Mouse (Mus musculus): ENCODE data around the gene Mdm1. TPM values are rescaled to one million over a fixed set of nuclear protein-coding genes. Genes with fewer than 3 reads are reported as not detected.

Gene Mdm1
- 10.8 TPM for total RNA-seq (2023)

GRCm38 (mm10) chr10:118141018-118141883 lies at the start of gene Mdm1:
Gene Mdm1, plus strand, starts transcription at chr10:118141811.

DNA sequence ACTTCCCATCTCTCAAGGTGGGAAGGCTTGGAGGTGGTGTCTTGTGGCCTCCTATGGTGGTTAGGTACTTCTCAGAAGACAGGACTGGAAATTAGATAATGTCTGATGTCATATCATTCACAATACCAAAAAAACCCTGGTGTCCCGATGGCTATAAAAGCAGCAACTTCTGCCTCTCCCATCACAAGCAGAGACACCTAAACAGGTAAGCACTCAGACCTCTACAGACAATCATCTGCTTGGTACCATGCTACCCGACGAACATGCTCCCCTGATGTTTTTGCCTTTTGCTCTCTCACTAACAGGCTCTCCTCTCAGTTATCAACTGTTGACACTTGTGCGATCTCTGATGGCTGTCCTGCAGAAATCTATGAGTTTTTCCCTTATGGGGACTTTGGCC lies 63.0 kb downstream of the Mdm1 start, which contains the start of gene Il22:
Gene Il22, plus strand, starts transcription at position 301 of the 400 bp plus-strand sequence.

Other genes with a start within 250 kb of the Mdm1 start
- gene Il22, start 63.1 kb downstream of the Mdm1 start, total RNA-seq (2023), result not detected
- 0.64 TPM for gene Gm32717, start 99.0 kb downstream of the Mdm1 start, total RNA-seq (2023)
- gene Gm32802, start 116.9 kb downstream of the Mdm1 start, total RNA-seq (2023), result 0.64 TPM
- not detected for gene Iltifb, start 153.2 kb downstream of the Mdm1 start, total RNA-seq (2023)
- not detected for gene Gm9040, start 185.2 kb downstream of the Mdm1 start, total RNA-seq (2023)
- not detected for gene Gm9044, start 190.6 kb downstream of the Mdm1 start, total RNA-seq (2023)
- gene Gm9045, start 196.0 kb downstream of the Mdm1 start, total RNA-seq (2023), result not detected
- gene Gm9046, start 201.4 kb downstream of the Mdm1 start, total RNA-seq (2023), result not detected
- not detected for gene Gm9048, start 206.9 kb downstream of the Mdm1 start, total RNA-seq (2023)
- gene Gm9049, start 212.3 kb downstream of the Mdm1 start, total RNA-seq (2023), result not detected